Mouse (Mus musculus) CD4-positive, CD25-positive, alpha-beta regulatory T cell, adult 2 months (primary cell): Measurements from ENCODE around the gene Zdhhc5.

Source experiments
- DNase-seq: peaks from one replicate; pipeline ENCODE4 v3.0.0-alpha.2; 2012; ENCODE audit warnings: low read depth, low spot score

Zdhhc5 gene

GRCm38 (mm10) chr2:84714811-84715561, at the start of gene Zdhhc5:
Gene Zdhhc5, minus strand, starts transcription at chr2:84715180.
- DNase-seq = peak; percentile 99

GRCm38 (mm10) chr2:84762818-84763217, 47.8 kb upstream of the Zdhhc5 start:
- DNase-seq = no peak

- DNase-seq = no peak
Observed at GRCm38 (mm10) chr2:84762295-84762694, 47.3 kb upstream of the Zdhhc5 start.

- no peak for DNase-seq
Observed at GRCm38 (mm10) chr2:84761840-84762239, 46.9 kb upstream of the Zdhhc5 start.

- no peak for DNase-seq
Observed at GRCm38 (mm10) chr2:84761309-84761708, 46.3 kb upstream of the Zdhhc5 start.

GRCm38 (mm10) chr2:84760777-84761176, 45.8 kb upstream of the Zdhhc5 start:
- no peak for DNase-seq

GRCm38 (mm10) chr2:84758542-84759127, 43.7 kb upstream of the Zdhhc5 start:
- DNase-seq = peak; percentile 54

GRCm38 (mm10) chr2:84757026-84757682, 42.2 kb upstream of the Zdhhc5 start:
- DNase-seq = no peak

- no peak for DNase-seq
Observed at GRCm38 (mm10) chr2:84756245-84756644, 41.3 kb upstream of the Zdhhc5 start.

GRCm38 (mm10) chr2:84750115-84750514, 35.1 kb upstream of the Zdhhc5 start:
- no peak for DNase-seq

GRCm38 (mm10) chr2:84744126-84744525, 29.1 kb upstream of the Zdhhc5 start:
- DNase-seq = no peak

- peak; percentile 23 for DNase-seq
Observed at GRCm38 (mm10) chr2:84743561-84743960, 28.6 kb upstream of the Zdhhc5 start, which contains the start of gene Gm19426. Gene Gm19426, minus strand, starts transcription at chr2:84743655.

- no peak for DNase-seq
Observed at GRCm38 (mm10) chr2:84742451-84743283, 27.7 kb upstream of the Zdhhc5 start.

GRCm38 (mm10) chr2:84741841-84742450, 27.0 kb upstream of the Zdhhc5 start:
- no peak for DNase-seq

GRCm38 (mm10) chr2:84740608-84741333, 25.8 kb upstream of the Zdhhc5 start:
- peak; percentile 36 for DNase-seq

- DNase-seq = peak; percentile 39
Observed at GRCm38 (mm10) chr2:84738271-84738911, 23.4 kb upstream of the Zdhhc5 start.

- DNase-seq = no peak
Observed at GRCm38 (mm10) chr2:84737451-84737925, 22.5 kb upstream of the Zdhhc5 start.

- no peak for DNase-seq
Observed at GRCm38 (mm10) chr2:84736312-84737161, 21.6 kb upstream of the Zdhhc5 start.

- no peak for DNase-seq
Observed at GRCm38 (mm10) chr2:84735346-84735920, 20.5 kb upstream of the Zdhhc5 start.
